Mouse (Mus musculus) adrenal gland, postnatal 14 days (tissue): ENCODE data around the gene Gm17509. TPM values are rescaled to one million over a fixed set of nuclear protein-coding genes. Genes with fewer than 3 reads are reported as not detected.
"Not testable (repeated sequence)": the region's sequence is repeated elsewhere in the genome, so short reads cannot be mapped to it uniquely, and the experiment has no call there.

Experiments used
- DNase-seq: peaks from one replicate; pipeline ENCODE4 v3.0.0; 2021; ENCODE audit warnings: mixed read lengths
- total RNA-seq: library from RNA; stranded (reverse); gene quantifications from 2 replicates; pipeline ENCODE4 v1.2.3, GENCODE M21; 2021

The Gm17509 gene
- total RNA-seq, 1 experiment from 2014 or later = not detected

DNA sequence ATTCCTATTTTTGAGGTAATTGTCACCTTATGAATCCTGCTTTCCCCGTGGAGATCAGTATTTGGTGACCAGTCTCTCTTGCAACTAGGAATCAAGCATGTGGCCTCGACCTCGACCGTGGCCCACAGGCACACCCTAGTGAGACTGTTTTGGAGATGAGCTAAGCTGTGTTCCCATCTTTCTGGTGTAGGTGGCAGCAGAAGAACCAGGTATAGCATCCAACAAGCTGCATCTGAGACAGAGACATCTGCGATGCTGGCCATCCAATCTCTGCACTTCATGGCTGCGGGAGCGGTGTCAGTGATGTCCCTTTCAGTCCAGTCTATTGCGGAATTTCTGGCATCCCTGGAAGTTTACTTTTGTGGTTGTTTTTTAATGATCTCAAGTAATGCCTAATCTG lies 14.8 kb downstream of the Gm17509 start:
- DNase-seq = no peak

DNA sequence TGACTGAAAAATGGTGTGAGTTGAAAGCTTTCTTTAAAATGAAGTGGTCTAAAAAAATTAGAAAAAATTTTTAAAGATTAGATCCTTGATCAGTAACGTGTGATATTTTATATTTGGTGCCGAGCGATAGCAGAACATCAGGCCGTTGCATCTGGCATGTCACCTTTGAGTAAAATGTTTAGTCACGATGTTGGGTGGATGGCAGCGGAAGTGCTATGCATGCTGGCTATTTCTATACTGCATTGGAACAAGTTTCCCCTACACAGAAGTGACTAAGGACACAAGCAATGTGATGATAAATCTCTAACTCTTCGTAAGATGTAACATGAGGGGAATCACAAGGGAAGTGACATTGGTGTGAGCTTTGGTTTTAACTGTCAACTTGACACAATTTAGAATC lies 16.2 kb downstream of the Gm17509 start:
- DNase-seq = no peak

DNA sequence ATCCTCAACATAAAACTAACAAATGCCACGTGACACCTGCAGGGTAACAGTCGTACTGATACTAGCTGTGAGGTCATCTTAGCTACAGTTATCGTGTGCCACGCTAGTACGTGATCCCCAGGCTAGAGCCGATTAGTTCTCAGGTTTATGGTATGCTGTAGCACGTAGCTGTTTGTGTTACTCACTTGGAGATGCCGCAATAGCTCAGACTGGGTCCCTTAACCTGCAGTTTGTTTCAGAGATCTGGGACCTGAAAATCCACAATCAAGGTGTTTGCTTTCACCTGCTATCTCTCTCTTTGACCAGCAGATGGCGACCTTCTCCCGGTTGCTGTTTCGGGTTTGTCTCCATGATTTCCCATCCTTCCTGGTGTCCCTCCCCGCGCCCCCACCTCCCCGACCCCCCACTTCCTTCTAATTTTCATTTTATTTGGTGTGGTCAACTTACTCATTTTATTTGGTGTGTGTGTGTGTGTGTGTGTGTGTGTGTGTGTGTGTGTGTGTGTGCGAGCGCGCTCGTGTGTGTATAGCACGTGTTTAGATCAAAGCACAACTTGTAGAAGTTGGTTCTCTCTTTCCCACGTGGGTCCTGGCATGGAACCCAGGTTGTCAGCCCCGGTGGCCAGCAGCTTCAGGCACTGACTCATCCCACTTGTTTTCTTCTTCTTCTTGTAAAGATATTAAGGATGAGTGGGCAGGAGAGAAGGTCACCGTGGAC lies 18.0 kb downstream of the Gm17509 start:
- peak; percentile 64 for DNase-seq

DNA sequence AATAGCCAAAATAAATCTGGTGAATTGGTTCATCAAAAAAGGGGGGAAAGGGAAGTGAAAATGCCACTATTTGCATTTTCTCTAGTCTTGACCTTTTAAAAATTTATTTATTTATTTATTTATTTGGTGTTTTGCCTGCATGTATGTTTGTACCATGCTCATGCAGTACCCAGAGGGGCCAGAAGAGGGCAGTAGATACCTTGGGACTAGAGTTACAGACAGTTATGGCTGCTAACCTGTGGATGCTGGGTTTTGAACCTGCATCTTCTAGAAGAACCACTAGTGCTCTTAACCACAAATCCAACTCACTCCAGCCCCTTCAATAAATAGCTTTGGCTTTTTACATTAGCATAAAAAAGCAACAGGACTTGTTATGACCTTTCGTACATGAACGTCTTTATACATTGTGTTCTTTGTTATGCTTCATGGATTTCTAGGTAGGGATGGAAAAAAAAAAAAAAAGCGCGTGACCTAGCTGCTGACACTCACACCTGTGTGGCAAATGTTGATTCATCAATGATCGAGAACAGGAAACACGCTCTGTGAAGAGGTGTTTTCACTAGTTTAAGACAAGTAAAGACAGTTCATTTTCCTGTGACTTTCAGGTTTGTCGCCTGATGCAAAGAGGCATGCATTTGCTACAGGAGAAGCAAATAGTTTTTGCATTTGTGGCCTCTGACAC lies 22.3 kb downstream of the Gm17509 start:
- DNase-seq = peak; percentile 87

DNA sequence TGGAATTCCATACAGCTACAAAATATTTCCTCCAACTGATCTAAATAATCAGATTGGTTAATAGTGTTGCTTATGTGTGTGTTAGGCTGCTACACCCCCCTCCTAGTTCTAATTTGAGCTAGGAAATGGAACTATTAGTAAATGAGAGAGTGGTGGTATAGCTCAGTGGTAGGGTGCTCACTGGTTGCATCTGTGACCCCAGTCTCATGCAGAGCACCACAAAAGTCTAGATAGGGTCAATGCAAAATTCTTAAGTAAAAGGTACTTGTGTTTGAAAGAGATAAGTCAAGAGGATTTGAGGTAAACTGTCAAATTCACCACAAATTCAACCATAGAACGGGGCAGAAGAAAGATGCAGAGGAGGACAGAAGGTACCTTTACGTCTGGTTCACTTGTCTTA lies 23.2 kb downstream of the Gm17509 start:
- DNase-seq = no peak

DNA sequence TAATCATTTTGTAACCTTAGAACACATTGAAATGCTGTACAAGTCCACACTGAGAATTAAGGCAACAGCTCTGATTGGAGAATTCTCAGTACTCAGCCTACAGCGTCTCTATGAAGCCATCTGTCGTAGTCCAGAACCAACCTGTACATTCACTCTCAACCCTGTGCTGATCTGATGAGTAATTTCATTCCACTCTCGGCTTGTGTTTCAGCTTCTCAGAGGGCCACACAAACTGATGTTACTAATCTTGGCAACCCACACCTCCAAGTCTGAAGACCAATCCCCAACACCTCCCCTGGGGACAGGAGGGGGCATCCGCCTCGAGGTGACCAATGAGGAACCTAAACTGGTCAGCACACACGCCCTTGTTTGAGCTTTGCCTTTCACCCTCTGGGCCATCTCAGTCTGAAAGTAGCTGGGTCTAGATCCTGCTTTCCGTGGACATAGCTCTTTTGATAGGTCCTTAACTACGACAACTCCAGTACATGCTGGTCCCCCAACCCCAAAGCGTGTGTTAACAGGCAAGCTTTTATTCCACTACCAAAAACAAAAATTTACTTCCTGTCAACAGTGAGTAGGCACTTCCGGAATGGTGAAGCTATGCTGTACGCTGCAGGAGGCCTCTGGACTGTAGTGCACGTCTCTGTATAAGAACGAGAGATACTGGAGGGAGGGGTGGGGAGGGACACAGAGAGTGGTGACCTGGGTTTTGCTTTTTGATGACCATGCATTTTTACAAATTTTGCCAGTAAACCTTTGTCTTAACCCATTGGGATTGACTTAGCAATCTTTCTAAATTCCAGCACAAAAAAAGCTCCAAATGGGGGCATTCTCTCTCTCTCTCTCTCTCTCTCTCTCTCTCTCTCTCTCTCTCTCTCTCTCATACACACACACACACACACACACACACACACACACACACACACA lies 25.0 kb downstream of the Gm17509 start:
- DNase-seq = no peak

DNA sequence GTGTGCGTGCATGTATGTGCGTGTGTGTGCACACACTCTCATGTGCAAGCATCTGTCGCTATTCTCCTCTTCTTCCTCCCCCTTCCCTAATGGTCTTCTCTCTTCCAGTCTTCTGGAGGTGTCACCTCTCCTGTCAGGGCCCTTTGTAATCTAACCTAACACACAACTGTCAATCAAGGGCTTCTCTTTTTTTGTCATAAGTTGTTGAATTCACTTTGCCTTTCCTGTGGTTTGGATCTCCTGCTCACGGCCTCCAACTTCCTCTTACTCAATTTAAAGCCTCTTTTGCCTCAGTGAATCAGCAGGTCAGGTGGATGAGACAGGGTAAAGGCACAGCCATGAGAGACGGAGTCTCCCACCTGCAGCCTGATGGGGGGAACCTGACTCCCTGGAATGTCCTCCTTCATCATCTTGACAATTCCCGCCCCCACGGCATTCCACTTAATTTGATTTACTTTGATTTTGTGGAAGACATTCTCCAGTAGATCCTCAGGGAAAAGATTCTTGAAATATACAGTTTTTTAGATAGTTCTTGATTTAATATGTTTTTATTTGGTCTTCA lies 27.4 kb downstream of the Gm17509 start:
- DNase-seq = no peak

DNA sequence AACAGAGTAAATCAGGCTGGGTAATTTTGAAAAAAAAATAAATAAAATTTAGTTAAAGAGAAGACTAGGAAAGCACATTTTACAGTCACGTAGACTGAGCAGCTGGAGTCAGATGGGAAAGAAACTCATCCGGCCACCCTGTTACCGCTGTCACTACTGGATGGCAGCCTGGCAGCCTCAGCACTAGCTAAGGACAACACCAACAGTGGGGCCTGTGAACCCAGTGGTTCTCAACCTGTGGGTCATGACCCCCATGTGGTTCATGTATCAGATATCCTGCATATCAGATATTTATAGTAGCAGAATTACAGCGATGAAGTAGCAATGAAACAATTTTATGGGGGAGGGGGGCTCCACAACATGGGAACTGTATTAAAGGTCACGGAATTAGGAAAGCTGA lies 28.7 kb downstream of the Gm17509 start:
- no peak for DNase-seq

DNA sequence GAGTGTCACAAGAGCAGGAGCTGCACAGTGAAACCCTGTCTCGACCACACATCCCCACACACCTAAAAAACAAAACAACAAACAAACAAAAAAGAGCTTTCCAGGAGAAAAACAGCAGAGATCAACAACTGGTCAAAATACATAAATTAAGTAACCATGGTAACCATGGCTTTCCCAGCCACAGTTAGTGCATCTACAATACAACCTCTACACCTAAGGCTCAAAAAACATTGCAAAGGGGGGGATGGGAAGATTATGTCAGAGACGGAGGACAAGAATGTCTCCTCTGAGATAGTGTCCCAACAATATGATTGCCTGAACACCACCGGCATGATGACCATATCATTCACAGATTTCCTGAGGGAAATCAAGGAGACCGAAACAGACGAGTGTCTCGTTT lies 35.5 kb downstream of the Gm17509 start:
- DNase-seq = no peak

DNA sequence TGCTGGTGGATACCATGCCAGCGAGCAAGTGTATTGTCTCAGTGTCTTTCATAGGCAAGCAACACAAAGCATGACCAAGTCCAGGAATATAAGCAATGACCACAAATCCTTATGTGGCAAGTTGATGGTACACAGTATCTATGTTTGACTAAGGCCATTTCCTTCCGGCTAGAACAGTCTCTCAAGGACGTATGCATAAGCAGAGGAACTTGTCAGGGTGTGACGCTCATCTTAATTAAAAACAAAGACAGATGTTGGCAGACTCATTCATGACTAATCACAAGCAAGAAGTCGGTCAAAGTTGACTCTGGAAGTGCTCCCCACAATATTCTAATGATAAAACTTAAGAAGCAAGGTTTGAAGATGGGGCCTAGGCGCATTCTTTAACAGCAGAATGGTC lies 37.6 kb downstream of the Gm17509 start:
- no peak for DNase-seq

DNA sequence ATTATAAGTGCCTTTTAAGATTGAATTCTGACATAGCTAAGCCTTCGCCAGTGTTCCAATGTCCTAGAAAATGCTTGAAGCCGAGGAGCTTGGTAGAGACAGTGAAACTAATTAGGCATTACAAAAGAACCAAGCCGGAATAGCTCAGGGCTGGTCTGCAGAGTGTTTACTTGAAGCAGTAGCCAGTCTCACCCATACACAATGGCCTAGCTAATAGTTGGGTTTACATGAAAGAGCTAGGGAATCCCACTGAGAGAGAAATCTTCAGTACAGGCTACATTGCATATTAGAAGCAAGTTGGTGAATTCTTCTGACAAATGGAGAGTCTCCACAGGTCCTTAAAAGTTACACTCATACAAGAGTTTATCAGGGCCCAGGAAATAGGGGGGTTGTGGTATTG lies 40.0 kb downstream of the Gm17509 start:
- not testable (repeated sequence) for DNase-seq

Other genes with a start within 250 kb of the Gm17509 start
- gene Parp8, start 195.5 kb downstream of the Gm17509 start, total RNA-seq = 9.2 and 12.2 TPM in 2 replicates
- 44.4 and 45.1 TPM in 2 replicates for gene Emb, start 12.5 kb downstream of the Gm17509 start, total RNA-seq